Mouse (Mus musculus): Measurements from ENCODE around the gene 4930433I11Rik. TPM values are rescaled to one million over a fixed set of nuclear protein-coding genes. Genes with fewer than 3 reads are reported as not detected.
"Not testable (repeated sequence)": the region's sequence is repeated elsewhere in the genome, so short reads cannot be mapped to it uniquely, and the experiment has no call there.

Gene 4930433I11Rik
- total RNA-seq (2021): not detected
- long read RNA-seq, experiment 1: 0 reads
- long read RNA-seq, experiment 2: 0 reads

DNA sequence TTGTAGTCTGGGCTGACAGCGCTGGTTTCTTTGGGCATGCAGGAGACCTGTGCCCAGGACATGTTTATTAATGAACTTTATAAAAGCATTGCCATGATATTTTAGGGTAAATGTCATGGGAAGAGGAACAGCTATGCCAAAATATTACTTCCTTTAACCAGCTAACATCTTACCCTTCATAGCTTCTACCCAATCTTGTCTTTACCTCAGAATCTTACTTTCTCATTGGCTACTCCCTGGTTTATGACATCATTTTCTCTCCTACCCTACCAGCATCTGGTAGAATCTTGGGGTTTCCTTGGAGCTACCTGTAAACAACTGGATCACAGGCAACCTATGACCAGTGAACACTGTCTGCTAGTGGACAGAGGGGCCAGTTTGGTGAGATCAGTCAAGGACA is at the start of gene 4930433I11Rik:
Gene 4930433I11Rik, plus strand, starts transcription at position 301 of the 400 bp plus-strand sequence.
- DNase-seq: no peak

DNA sequence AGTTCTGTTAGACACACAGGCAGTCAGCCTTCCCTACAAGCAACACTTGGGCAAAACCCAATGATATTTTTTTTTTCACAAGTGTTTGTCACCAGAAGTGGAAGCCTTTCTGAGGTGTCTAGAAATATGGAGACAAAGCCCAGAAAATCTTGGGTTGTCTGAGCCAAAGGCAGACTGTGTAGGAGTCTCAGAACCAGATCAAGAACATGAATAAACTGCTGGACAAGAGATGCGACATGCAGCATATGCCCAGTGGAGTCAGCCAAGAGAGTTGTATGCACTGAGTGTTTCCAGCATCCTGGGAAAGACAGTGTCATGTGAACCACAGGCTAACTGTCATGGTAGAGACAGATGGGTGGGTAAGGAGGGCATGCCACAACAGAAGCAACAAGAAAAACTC is 48.0 kb upstream of the 4930433I11Rik start:
- no peak for DNase-seq

DNA sequence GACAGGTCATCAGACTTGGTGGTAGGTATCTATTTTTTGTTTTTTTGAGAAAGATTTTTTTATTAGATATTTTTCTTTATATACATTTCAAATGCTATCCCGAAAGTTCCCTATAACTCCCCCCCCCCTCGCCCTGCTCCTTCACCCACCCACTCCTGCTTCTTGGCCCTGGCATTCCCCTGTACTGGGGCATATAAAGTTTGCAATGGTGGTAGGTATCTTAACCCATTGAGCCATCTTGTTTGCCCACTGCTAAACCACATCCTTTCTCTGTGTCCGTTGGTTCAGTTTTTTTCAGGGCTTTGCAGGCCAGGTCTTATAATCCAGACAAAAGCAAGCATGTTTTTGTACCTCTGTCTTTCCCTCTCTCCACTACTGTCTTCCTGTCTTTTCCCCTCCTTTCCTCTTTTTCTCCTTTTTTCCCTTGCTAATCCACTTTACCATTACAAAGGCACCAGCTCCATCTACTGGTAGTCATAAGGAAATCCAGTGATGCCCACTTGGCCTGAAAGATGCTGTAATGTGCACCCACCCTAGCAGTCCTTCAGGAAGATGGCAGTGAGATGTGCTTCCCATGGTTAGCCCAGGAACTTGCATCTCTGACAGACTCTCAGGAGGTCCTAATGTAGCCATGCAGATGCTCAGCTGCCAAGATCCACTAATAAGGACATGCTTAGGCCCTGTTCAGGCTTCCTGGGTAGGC is 45.0 kb upstream of the 4930433I11Rik start:
- no peak for DNase-seq

DNA sequence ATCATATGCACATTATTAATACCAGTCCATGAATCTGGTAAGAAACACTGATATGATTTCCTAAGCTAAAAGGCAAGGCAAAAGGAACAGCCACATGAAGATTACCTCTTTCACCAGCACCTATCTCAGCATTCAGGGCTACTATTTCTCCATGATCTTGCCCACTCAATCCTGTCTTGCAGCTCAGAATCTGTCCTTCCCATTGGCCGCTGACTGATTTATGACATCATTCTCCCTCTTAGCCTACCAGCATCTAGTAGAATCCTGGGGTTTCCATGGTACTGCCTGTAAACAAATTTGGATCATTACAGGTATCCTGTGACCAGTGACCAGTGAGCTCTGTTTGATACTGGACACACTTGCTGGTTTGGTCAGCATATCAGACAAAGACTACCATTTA is 45.1 kb downstream of the 4930433I11Rik start, which contains the start of gene Gm4884:
Gene Gm4884, plus strand, starts transcription at position 301 of the 400 bp plus-strand sequence.
- not testable (repeated sequence) for DNase-seq

DNA sequence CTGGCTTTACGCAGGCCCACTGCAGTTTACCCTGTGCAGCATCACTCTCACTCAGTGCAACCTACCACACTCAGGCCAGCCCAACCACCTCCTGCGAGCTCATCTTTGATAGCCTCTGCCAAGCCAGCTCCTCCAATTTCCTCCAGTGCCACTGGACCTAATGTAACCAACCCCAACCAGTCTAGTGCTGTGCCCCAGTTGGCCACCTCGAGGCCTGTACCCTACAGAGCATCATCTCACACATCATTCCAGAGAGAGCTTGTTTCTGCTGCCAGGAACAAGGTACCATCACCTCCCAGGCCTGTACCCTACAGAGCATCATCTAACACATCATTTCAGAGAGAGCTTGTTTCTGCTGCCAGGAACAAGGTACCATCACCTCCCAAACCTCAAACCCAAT is 56.7 kb downstream of the 4930433I11Rik start:
- DNase-seq: not testable (repeated sequence)

Other genes with a start within 250 kb of the 4930433I11Rik start
- gene Vstm2b, start 89.2 kb upstream of the 4930433I11Rik start, total RNA-seq (2021): 1 to 10 TPM; 1.1 TPM
- gene Gm4884, start 45.2 kb downstream of the 4930433I11Rik start, total RNA-seq (2021): not detected
- gene Gm5592, start 166.3 kb downstream of the 4930433I11Rik start, total RNA-seq (2021): not detected

All from gastrocnemius, postnatal 10 days (tissue).